Mouse (Mus musculus): ENCODE data around the gene Hectd3.
A peak's percentile ranks its signal among the peaks of the same experiment; 100 is the strongest.

Gene Hectd3

GRCm38 (mm10) chr4:117018327-117018726 is 23.2 kb downstream of the Hectd3 start:
- DNase-seq = no peak

DNA sequence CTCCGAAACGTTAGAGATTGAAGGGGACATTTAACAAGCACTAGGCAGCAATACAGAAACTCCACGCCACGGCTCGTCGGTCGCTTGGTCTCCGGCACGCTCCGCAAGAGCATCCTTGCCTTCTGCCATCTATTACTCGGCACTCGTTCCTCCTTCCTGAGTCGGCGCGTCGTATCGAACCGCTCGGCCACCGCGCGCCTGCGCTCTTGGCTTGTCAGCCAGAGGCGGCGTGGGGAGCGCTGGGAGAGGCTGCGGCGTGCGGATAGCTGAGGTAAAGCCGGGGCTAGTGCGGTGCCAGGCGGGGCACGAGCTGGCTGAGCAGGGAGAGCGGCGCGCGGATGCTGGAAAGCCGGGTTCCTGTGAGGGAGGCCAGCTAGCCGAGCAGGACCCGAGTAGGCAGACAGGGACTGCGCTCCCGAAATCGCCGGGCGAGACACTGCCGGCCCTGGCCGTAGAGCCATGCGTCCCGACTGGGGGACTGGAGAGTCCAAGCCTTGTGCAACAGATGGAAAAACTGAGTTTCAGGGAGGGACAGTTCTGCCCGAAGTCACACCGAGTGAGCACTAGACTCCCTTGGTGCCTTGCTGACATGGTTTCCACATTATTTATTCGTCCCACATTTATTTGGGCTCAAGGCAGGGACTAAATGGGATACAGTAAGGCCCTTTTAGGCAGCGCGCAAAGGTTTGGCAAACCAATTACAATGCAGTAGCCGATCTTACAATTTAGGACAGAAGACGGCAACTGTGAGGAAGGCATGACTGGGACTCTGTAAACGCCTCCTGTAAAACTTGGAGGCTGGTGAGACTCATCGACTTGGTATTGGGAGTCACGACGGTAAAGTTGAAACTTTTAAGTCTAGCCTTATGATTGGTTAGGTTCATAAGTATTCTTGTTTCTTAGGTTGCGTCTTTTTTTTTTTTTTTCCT is 24.4 kb downstream of the Hectd3 start, which contains the start of gene Eif2b3:
Eif2b3 (plus strand) TSS at position 197 of the 929 bp plus-strand sequence.
- peak; percentile 85 for DNase-seq

GRCm38 (mm10) chr4:117023469-117023868 is 28.4 kb downstream of the Hectd3 start:
- DNase-seq = no peak

- peak in 1 of 2 experiments; percentile 9 for DNase-seq
Measured at GRCm38 (mm10) chr4:117031105-117031504, 36.0 kb downstream of the Hectd3 start.

GRCm38 (mm10) chr4:117039925-117040687 is 45.0 kb downstream of the Hectd3 start:
- DNase-seq = no peak

DNA sequence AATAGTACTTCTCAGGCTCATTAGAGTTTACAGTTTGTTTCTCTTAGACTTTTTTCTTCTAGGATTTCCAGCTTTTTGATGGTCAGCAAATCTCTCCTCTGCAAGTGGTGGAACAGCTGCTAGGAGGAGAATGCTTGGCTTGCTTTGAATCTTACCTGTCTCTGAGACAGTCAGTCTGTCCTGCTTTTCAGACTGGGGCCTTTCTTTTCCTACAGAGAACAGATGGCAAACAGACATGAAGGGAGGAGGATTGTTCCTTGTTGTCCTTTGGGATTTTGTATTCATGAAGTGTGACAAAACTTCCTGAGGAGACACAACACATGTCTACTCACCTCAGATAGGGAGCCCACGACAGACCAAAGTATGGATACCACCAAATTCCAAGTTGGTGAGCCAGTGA is 45.7 kb downstream of the Hectd3 start:
- DNase-seq = no peak

GRCm38 (mm10) chr4:117041283-117041721 is 46.2 kb downstream of the Hectd3 start:
- no peak for DNase-seq

GRCm38 (mm10) chr4:117048836-117049235 is 53.7 kb downstream of the Hectd3 start:
- DNase-seq = no peak

- DNase-seq = no peak
Measured at GRCm38 (mm10) chr4:117049485-117049884, 54.4 kb downstream of the Hectd3 start.

GRCm38 (mm10) chr4:117052626-117053025 is 57.5 kb downstream of the Hectd3 start:
- no peak for DNase-seq

GRCm38 (mm10) chr4:117053956-117054355 is 58.8 kb downstream of the Hectd3 start:
- DNase-seq = no peak
